Mouse (Mus musculus) hematopoietic stem cell, adult 5-6 weeks (primary cell): Measurements from ENCODE around the gene Mid1. TPM values are rescaled to one million over a fixed set of nuclear protein-coding genes. Genes with fewer than 3 reads are reported as not detected.

Experiments
- ATAC-seq, 2 experiments: fragments of 125-278 bp in 1 of 2; replicated peaks in 1 of 2; 2 replicates each; pipeline ENCODE4 v1.8.0; 2016 to 2017; ENCODE audit warnings: inconsistent platforms in 2 of 2, mild to moderate bottlenecking in 2 of 2, moderate number of reproducible peaks in 2 of 2, low read depth in 1 of 2, moderate TSS enrichment in 1 of 2; ENCODE audit not compliant: low FRiP score in 2 of 2, poor library complexity in 2 of 2, severe bottlenecking in 2 of 2, insufficient read depth in 1 of 2, low TSS enrichment in 1 of 2
- total RNA-seq: library from RNA; stranded (forward); fragments of 172-1452, 232-1000 nt; gene quantifications from 2 replicates; pipeline ENCODE4 v1.2.3, GENCODE M21; 2017

Mid1 gene
- total RNA-seq, 1 experiment from 2014 or later: 10.7 TPM

DNA sequence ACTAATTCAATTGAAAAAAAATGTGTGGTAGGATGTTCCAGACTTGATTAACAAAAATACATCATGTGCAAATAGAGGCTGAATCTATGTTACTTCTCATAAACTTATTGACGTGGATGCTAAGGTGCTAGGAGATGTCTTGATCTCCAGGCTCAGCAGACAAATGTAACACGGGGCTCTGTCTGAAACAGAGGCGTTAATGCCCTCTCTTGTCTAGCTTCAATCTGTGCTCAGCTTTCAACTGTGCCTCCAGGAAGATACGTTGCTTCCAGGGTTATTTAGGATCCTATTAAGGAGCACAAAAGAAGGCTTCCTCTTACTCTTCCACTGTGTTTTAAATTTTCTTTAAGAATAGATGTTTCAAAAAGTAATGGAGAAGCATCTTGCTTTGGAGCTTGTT lies 115.2 kb downstream of the Mid1 start:
- ATAC-seq: no peak

DNA sequence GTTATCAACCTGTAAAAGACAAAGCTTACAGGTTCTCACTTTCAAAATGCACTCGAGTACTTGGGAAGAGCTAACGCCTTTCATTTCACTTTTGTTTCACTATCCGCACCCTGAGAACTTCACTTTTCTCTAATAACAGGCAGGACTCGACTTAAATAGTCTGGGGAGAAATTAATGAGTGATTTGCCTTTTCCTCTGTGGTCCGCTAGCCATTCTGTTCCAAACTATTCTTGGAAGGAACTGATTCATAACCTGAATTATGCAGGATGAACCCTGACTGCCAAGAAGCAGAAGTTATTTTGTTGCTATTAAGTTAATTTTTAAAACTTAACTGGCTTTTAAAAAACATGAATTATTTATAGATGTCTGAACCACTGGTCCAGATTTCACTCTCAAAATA lies 120.8 kb downstream of the Mid1 start:
- ATAC-seq: no peak

DNA sequence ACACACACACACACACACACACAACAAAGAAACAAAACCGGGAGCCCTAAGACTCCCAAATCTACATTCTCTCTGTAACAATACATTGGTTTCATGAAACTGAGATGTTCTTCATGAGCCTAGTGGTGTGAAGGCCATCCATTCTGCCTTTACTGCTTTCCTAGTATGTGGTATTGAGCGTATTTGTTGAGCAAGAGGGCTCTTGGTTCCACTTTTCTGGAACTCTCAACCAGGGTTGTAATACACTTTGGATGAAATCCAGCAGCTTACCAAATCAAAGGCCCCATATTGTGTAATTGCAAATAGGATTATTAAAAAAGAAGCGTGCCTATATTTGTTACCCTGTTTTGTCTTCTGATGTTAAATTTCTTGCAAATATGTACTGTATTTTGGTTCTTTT lies 122.7 kb downstream of the Mid1 start:
- no peak for ATAC-seq

DNA sequence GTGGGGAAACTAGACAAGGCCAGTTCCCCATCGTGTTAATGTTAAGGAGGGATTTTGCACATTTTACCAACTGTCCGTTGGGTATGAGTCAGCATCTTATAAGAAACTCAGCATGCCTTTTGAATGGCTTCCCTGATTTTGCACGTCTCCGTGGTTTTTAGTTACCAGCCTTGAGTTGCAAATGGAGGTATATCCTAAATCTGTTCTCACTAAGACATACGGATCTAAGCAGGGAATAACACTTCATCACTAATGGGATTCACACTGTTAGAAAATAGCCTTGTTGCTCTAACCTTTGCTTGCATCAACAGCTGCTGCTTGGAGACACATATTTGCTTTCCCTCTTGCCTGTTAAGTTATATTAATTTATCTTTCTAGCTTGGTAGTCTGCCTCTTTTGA lies 126.3 kb downstream of the Mid1 start:
- ATAC-seq: no peak

DNA sequence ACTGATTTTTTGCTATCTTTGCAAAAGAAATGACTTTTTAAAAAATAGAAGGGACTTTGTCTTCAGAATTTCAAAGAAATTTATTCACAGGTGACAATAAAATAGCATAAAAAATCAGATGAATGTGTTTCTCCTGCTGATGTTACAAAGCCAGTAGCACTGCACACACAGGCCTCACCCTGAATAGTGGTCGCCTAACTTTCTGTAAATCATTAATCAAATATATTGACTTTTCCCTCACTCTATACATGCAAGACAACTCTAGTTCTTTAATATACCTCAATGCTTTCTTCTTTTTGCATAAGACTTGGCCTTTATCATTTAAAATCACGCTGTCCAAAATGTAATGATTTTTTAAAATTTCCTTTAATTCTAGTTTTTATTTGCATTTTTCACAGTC lies 126.8 kb downstream of the Mid1 start:
- ATAC-seq: no peak

DNA sequence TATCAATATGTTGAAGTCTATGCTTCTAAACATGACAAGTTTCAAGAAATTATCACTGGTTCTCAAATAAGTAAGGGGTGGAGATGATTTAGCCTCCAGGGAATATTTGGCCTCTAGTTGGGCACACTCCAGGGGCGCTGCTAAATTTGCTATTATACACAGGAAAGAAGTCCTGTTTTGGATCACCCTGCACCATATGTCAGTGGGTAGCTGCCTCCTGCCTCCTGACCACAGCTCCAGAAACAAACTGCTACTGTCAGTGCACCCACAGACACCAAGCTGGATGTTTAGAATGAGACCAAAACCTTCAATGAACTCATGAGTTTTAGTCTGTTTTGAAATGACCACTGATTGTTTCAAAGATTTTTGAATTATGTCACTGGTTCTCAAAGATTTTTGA lies 128.7 kb downstream of the Mid1 start:
- no peak for ATAC-seq

DNA sequence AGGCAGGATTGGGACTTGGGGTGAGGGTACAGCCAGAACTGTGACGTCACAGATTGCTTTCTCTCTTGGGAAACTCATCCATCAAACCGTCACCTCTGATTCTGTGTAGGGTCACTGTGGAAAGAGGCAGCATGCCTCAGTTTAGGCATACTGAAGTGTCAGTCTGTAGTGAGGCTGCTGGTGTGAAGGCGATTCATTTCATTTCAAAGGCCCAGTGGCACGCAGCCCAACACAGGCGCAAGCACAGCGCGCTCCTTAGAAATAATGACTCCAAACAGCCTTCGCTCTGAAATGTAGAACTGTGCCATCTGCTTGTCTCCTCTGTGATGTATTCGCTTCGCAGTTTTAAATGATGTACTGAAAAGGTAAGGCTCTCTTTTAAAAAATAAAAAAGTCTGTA lies 141.9 kb downstream of the Mid1 start:
- no peak for ATAC-seq

DNA sequence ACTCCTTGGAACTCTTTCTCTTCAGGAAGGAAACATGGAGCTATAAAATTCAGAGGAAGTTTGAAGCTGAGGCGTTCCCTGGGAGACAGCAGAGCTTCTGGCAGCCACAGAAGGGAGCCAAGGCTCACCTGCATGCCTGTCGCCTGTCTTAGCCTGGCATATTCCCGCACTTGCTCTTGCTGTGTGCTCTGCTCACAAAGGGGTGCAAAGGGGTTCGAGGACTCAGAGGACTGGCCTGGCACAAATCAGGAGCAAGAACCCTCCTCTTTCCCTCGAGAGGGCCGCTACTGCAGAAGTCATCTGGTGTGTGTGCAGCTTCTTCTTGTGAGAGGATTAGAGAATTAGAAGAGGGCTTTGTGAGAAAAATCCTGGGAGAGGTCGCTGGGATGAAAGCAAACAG lies 142.7 kb downstream of the Mid1 start:
- no peak for ATAC-seq

DNA sequence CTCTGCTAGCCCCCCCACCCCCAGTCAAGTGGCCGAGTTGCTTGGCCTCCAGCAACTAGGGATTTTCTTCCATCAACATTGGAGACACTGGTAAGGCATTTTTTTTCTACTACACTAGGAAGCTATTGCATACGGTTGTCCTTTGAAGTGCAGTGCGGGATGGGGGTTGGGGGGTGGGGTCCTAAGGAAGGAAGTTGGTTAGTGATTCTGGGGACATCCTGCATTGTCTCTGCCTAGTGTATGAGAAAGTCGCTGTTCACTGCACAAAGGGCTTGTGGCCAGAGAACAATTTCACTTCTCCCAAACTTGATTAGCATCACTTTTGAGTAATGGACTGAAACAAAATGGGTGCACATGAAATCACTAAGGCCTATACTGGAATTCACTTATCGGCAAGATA lies 143.1 kb downstream of the Mid1 start:
- no peak; a peak in 1 of 4 replicates for ATAC-seq

DNA sequence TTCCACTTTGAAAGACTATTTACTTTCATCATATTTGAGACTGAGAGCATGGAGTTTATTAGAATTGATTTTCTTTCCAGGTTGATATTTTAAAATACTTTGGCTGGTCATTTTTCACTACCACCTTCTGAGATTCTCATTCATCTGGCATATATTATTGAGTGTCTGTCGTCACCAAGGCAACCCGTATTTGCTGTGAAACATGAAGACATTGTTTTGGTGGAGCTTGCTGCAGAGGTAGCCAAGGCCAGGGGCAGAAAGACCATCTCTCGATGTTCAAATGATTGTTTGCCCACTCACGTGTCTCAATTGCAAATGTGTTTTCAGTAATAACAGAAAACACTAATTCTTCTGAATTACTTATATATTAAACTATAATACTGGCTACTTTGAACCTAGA lies 145.1 kb downstream of the Mid1 start:
- ATAC-seq: no peak

DNA sequence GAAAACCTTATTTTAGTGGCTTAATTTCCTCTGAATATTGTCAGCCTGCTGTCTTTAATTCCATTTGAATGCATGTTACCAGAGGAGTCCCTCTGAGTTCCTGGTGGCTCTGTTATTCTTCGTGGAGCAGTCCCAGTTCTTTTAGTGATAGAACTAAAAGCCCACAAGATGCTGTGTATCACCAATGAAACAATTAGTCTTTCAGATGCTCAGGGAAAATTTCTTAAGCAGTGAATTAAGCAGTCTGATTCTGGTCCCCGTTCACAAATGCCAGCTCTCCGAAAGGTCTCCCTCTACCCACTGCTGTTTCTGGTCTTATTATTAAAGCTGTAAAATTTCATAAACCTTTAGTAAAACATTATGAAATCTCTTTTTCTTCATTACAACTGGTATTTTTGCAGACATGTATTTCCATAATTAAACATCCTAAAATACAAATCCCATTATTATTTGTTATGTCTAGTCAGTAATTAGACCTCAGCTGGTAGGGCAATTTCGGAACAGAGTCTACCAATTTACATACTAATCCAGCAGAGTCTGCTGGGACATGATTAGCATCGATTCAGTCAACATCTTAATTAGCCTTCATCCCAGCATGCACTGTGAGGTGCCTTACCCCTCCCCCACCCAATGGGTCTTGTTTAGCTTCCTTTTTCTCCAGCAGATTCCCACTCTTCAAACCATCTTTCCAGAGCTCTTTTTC lies 153.1 kb downstream of the Mid1 start:
- no peak for ATAC-seq

DNA sequence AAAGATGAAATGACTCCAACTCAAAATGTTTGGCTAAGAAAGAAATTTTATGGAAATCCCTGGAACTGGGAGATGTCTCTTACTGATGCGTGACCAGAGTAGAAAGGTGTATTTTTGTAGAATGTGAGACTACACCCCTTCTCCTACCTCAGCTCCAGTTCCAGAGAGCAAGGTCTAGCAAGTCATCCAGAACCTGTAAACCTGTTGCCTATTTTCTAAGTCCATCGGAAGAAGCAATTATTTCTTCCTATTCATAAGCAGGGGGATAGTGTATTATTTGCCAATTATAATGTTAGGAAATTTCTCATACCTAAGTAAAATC lies 153.6 kb downstream of the Mid1 start:
- ATAC-seq: no peak

DNA sequence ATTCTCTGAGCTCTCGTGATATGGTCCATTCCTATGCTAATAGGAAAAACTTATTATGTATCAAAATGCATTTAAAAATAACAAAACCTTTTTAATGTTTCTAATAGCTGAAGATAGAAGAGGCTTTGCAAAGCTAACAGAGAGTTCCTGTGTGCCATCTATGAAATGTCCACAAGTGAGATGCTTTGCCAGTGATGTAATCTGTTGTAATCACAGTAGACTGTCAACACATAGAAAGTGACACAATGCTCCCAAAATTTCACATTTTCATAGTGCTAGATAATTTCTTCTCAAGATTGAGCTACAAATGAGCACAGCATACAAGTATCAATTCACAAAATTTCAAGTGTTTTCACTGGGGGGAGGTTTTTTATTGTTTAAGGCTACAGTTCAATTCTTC lies 158.3 kb downstream of the Mid1 start:
- no peak for ATAC-seq

DNA sequence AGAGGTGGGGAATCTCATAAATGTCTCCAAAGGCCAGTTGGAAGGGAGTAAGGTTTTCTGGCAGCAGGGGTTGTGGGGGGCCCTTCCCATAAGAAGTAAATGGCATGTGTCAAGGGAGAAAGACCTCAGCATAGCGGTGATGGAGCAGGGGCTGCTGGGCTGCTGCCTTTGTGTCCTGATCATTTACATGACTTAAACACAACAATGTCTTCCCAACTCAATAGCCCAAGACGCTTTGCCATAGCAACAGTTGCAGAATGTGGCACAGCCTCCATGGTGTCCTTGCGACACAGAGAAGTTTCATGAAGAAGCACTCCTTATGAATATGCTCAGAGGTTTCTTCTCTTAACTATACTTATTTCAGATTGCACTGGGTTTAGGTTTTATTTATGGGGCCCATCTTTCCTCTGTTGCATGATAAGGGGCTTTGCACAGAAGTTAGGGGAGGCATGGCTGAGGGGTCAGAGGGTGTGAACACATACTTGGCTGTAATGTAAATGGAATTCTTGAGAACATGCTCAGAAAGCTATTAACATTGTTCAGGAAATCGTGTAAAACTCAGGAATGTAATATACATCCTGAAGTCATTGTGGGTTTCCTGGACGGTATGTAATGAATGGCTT lies 159.3 kb downstream of the Mid1 start:
- no peak for ATAC-seq

DNA sequence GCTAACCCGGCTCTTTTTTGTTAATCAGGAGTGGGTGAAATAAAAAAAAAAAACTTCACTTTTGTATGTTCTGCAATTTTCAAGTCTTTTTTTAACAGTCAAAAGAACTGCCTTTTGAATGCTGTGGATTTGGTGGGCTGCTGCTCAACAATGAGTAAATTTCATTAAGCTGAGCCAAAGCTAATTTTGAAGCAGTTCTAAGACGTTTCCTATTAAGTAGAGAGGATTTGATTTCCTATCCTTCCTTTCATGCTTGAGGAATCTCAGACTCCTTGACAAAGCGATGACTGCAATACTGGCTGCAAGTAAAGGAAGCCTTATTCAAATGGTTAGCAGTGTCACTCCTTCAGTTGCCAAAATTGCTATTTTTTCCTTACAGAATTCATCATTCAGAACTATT lies 161.2 kb downstream of the Mid1 start:
- ATAC-seq: no peak

DNA sequence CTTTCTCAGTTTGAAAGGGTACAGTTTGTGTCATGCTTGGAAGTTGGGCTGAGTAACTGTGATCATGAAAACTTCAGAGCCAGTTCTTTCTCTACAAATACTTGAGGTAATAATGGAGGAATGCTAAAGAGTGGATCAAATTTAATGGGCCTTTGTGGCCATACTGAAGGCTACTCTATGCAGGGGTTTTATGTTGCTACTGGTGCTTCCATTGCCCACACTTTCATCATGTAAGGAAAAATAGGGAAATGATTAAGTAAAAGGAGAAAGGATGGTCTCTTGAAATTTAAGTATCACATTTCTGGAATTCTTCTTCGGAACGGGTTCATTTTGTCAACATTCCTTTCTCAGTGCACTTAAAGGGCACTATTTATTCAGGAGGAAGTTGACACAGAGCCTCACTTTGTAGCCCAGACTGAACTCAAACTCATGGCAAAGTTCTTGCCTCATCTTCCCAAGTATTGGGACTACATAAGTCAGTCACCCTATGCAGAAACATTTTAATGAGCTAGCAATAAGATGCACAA lies 176.3 kb downstream of the Mid1 start:
- ATAC-seq: no peak

DNA sequence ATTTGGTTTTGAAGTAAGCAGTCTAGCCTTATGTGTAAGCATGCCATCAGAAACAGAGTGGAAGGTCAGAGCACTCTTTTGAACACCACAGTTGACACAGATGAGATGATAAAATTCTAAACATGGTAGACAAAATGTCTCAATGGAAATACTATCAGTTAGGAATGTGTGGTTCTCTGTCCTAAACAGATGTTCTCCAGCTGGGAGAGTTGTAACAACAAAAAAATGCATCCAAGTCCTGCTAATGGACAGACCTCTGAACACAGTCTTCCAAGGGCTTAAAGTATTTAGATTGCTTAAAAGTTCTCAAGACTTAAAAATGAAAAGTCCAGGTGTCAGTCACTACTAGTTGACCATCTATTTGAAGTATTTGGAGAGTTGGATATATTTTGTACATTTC lies 177.4 kb downstream of the Mid1 start:
- ATAC-seq: no peak

DNA sequence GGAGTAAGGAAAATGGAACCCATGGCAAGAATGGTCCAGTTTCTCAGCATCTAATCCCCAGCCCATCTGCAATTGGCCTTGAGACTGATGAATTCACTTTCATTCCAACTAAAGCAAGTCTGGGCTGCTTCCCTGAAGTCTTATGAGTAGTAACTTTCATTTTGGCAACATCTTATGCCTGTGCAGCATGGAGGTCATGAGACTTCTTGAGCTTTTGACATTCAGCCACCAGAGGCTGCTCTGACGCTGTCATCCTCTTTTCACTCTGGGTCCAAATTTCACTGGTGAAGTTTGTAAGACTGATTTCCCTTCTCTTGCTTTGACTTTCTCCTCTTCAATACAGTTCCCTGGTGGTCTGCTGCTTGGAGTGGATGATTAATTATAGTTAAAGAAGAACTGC lies 177.8 kb downstream of the Mid1 start:
- peak; percentile 69 to 78 for ATAC-seq

DNA sequence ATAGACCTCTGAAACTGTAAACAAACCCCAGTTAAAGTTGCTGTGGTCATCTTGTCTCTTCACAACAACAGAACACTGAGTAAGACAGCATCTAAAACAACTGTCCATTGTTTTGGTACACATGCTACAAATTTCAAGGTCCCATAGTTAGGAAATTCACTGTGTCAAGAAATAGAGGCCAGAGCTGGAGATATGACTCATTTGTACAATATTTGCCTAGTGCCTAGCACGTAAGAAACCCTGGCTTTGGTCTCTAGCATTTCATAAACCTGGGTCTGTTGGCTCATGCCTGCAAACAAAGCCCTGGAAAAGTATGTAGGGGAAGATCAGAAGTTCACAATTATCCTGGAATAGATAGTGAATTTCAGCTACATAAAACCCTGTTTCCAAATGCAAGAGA lies 178.8 kb downstream of the Mid1 start:
- ATAC-seq: no peak
